Mouse (Mus musculus) kidney, adult 2 months (tissue): ENCODE measurements around the gene Apol7b.

Experiments used
- CTCF ChIP-seq: fragments of 200-500 bp; conservative IDR thresholded peaks from 2 replicates; pipeline ENCODE4 v1.5.1; 2011; ENCODE audit warnings: low read depth, mild to moderate bottlenecking, control low read depth, low read length, moderate library complexity, mixed read lengths; ENCODE audit not compliant: insufficient read depth, insufficient read length
- POLR2A ChIP-seq: fragments of 200-500 bp; IDR thresholded peaks from one replicate; pipeline ENCODE4 v1.6.1; 2011; ENCODE audit warnings: low read depth, low read length, control low read depth

DNA sequence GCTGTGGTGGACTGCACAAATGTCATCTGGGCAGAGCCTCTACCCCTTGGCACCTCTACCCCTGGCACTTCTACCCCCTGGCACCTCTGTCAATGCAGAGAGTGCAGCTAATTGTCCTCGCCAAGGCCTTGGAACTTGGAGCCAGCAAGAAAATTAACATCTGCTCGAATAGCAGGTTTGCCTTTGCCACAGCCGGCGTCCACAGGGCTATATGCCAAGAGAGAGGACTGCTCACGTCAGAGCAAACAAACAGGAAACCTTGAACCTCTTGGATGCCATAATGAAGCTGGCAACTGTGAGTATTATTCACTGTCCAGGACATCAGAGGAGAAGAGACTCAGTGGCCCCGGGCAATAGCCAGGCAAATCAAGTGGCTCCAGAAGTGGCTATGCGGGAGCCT is 70.4 kb downstream of the Apol7b start:
- TF ChIP-seq POLR2A (no peak), CTCF (no peak)
